Mouse (Mus musculus): ENCODE measurements around the gene Imp3. TPM values are rescaled to one million over a fixed set of nuclear protein-coding genes. Genes with fewer than 3 reads are reported as not detected.
A peak's percentile ranks its signal among the peaks of the same experiment; 100 is the strongest.
"Not testable (repeated sequence)": the region's sequence is repeated elsewhere in the genome, so short reads cannot be mapped to it uniquely, and the experiment has no call there.

Imp3 gene
- polyA plus RNA-seq, 1 experiment: 101 TPM

DNA sequence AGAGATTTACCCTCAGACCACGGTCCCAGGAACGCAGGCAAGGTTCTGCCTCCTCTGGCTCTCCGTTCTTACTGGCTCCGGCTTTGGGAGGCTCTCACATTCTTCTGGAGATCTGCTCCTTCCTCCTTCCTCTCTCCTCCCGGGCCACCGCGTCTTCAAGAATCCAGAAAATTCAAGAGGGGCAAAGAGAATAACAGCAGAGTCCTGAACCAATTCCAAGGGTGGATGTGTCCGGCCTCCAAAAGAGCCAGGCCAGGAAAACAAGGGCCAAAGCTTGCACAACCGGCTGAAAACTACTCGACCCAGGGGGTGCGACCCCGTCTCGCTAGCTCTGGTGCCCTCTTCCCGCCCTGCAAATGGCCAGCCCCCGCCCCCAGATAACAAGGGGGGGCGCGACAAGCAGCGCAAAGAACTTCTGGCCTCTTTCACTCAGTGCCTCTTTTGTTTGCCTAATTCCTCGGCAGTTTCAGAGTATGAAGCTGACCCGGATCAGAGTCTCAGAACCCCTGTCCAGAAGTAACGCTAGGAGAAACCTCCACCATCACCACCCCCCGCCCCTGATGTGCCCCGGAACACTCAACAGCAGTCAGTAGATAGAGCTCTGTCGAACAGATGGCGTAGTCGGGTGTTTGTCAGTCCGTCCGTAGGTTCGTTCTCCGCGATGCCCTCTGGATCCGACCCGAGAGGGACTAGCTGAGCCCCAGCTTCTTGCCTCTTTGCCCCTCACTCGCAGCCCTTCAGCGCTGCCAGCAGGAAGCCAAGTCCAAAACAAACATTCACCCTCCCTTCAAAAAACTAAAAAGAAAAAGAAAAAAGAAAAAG, 9.9 kb upstream of the Imp3 start:
- Histone ChIP-seq H3K9me3 (replicated peaks; ENCODE audit: control insufficient read depth, insufficient read depth, low read length, poor library complexity, severe bottlenecking) (no peaks in the 10 kb centered on the region), H3K27ac (ENCODE audit: insufficient read depth, low read length) (no peak overlapping the region)
- TF ChIP-seq EP300 (IDR thresholded peaks at IDR 0.05; ENCODE audit: insufficient read depth, low read depth, low read length) (no peak), POLR2A (IDR thresholded peaks at IDR 0.05; ENCODE audit: insufficient read depth, low read length) (no peak), CTCF (IDR thresholded peaks at IDR 0.05; ENCODE audit: low read depth, low read length) (no peak)

DNA sequence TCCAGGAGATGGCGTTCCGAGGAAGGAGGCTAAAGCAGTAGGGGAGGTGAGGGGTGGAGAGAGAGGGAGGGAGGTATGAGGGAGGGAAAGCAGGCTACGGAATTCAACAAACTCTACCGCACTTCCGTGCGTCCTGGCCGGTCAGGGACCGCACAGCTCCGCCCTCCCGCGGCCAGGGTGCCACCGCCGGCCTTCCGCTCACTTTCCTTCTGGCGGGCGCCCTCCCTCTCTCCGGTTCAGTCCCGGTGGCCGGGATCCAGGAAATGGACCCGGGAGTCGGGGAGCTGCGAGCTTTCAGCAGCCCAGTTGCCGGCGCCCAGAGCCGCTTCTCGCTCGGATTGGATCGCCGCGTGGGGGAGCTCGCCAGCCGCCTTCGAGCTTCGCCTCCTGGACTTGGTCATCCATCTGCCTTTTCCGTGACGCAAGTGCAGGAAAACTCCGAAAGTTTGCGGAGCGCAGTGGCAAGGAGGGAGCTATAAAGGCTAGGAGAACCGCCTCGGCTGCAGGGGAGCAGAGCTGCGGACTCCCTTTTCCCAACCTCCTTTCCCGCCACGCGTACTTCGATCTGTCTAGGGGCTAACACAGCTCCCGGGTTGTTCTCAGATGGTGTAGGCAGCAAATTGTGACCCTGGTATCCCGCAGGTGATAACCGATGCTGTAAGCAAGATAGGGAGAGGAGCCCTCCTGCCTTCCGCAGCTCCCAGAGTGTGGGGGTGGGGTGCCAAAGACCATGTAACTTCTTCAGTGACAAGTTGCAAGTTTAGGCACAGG, 9.0 kb upstream of the Imp3 start, which contains the start of gene Snx33:
Gene Snx33, minus strand, starts transcription at position 331 of the 771 bp plus-strand sequence.
- no peaks in the 10 kb centered on the region for H3K36me3 ChIP-seq (ENCODE audit: control insufficient read depth, insufficient read depth, low read length, poor library complexity, severe bottlenecking)
- peaks cover 3% of the 10 kb centered on the region for H3K4me1 ChIP-seq (ENCODE audit: control insufficient read depth, insufficient read depth, low read length)
- 0 out of 2 replicates have a peak within 1 kb of the TSS, but pooled peaks have one; percentile 31 for H3K27ac ChIP-seq (ENCODE audit: insufficient read depth, low read length)
- no peaks in the 10 kb centered on the region for H3K9me3 ChIP-seq (replicated peaks; ENCODE audit: control insufficient read depth, insufficient read depth, low read length, poor library complexity, severe bottlenecking)
- TF ChIP-seq POLR2A (IDR thresholded peaks at IDR 0.05; ENCODE audit: insufficient read depth, low read length): no peak
- peak; percentile 26 for TF ChIP-seq CTCF (IDR thresholded peaks at IDR 0.05; ENCODE audit: low read depth, low read length)
- peak within 1 kb of the TSS; percentile 76 for H3K9ac ChIP-seq (ENCODE audit: low read depth, poor library complexity, severe bottlenecking)
- peak within 1 kb of the TSS; percentile 79 for H3K4me3 ChIP-seq (ENCODE audit: low read depth, low read length)
- H3K27me3 ChIP-seq (ENCODE audit: control insufficient read depth, insufficient read depth, low read length, poor library complexity, severe bottlenecking): no peaks in the 10 kb centered on the region

More for the DNA sequence above, 9.9 kb upstream of the Imp3 start:
- Histone ChIP-seq H3K4me1 (ENCODE audit: control insufficient read depth, insufficient read depth, low read length) (peaks cover 3% of the 10 kb centered on the region), H3K4me3 (ENCODE audit: low read depth, low read length) (peak overlapping the region; percentile 79), H3K36me3 (ENCODE audit: control insufficient read depth, insufficient read depth, low read length, poor library complexity, severe bottlenecking) (no peaks in the 10 kb centered on the region), H3K27me3 (ENCODE audit: control insufficient read depth, insufficient read depth, low read length, poor library complexity, severe bottlenecking) (no peaks in the 10 kb centered on the region), H3K9ac (ENCODE audit: low read depth, poor library complexity, severe bottlenecking) (peak overlapping the region; percentile 76)

DNA sequence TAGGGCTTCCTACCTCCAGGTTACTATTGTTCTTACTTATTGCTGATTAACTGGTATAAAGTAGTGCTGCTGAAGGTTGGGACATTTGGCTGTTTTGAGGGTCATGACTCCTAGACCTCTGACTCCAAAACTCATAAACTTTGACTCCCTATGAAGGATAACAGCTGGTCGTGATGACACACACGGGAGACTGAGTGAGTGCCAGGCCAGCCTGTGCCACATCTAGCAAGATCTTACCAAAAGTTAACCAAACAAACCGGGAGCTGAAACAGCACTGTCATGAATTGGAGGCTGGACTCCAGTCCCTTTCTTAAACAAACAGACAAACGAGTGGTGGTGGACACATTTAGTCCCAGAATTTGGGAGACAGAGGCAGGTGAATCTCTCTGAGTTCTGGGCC, 7.8 kb upstream of the Imp3 start:
- no peaks in the 10 kb centered on the region for H3K27me3 ChIP-seq (ENCODE audit: control insufficient read depth, insufficient read depth, low read length, poor library complexity, severe bottlenecking)
- H3K9ac ChIP-seq (ENCODE audit: low read depth, poor library complexity, severe bottlenecking): no peak overlapping the region
- no peaks in the 10 kb centered on the region for H3K9me3 ChIP-seq (replicated peaks; ENCODE audit: control insufficient read depth, insufficient read depth, low read length, poor library complexity, severe bottlenecking)
- no peak overlapping the region for H3K27ac ChIP-seq (ENCODE audit: insufficient read depth, low read length)
- peaks cover 3% of the 10 kb centered on the region for H3K4me1 ChIP-seq (ENCODE audit: control insufficient read depth, insufficient read depth, low read length)
- TF ChIP-seq CTCF (IDR thresholded peaks at IDR 0.05; ENCODE audit: low read depth, low read length): no peak
- no peak for TF ChIP-seq POLR2A (IDR thresholded peaks at IDR 0.05; ENCODE audit: insufficient read depth, low read length)
- no peak for TF ChIP-seq EP300 (IDR thresholded peaks at IDR 0.05; ENCODE audit: insufficient read depth, low read depth, low read length)
- H3K4me3 ChIP-seq (ENCODE audit: low read depth, low read length): no peak overlapping the region
- H3K36me3 ChIP-seq (ENCODE audit: control insufficient read depth, insufficient read depth, low read length, poor library complexity, severe bottlenecking): no peaks in the 10 kb centered on the region

DNA sequence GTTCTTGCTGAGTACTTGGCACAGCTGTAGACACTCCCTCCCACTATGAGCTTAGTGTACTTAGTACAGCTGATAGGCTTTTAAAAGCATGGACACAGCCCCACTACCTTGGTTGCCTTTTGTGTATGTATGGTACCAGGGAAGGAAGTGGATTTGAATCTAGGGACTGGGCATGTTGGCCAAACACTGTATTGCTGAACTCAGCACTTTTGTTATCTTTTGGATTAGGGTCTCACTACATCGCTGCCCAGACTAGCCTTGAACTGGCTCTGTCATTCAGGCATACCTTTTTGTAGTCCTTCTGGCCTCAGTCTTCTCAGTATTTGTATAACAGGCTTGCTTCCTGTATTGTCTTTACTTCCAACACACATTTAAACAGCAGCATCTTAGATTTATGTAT, 6.7 kb upstream of the Imp3 start:
- H3K36me3 ChIP-seq (ENCODE audit: control insufficient read depth, insufficient read depth, low read length, poor library complexity, severe bottlenecking): no peaks in the 10 kb centered on the region
- H3K9ac ChIP-seq (ENCODE audit: low read depth, poor library complexity, severe bottlenecking): no peak overlapping the region
- H3K9me3 ChIP-seq (replicated peaks; ENCODE audit: control insufficient read depth, insufficient read depth, low read length, poor library complexity, severe bottlenecking): no peaks in the 10 kb centered on the region
- H3K27ac ChIP-seq (ENCODE audit: insufficient read depth, low read length): no peak overlapping the region
- TF ChIP-seq CTCF (IDR thresholded peaks at IDR 0.05; ENCODE audit: low read depth, low read length) (no peak), POLR2A (IDR thresholded peaks at IDR 0.05; ENCODE audit: insufficient read depth, low read length) (no peak), EP300 (IDR thresholded peaks at IDR 0.05; ENCODE audit: insufficient read depth, low read depth, low read length) (no peak)
- peaks cover 3% of the 10 kb centered on the region for H3K4me1 ChIP-seq (ENCODE audit: control insufficient read depth, insufficient read depth, low read length)
- no peak overlapping the region for H3K4me3 ChIP-seq (ENCODE audit: low read depth, low read length)
- no peaks in the 10 kb centered on the region for H3K27me3 ChIP-seq (ENCODE audit: control insufficient read depth, insufficient read depth, low read length, poor library complexity, severe bottlenecking)

DNA sequence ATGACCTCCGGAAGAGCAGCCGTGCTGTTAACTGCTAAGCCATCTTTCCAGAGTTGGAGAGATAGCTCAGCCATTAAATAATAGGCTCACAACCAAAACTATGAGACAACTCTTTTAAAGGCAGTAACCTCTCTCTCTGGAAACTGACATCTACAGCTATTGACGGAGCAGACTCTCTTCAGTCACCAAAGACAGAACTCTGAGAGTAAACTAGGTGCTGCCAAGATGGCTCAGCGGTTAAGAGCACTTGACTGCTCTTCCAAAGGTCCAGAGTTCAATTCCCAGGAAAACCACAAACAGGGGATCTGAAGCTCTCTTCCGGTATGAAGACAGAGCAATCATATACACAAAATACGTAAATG, 433 bp upstream of the Imp3 start:
- TF ChIP-seq POLR2A (IDR thresholded peaks at IDR 0.05; ENCODE audit: insufficient read depth, low read length) (no peak), EP300 (IDR thresholded peaks at IDR 0.05; ENCODE audit: insufficient read depth, low read depth, low read length) (no peak), CTCF (IDR thresholded peaks at IDR 0.05; ENCODE audit: low read depth, low read length) (no peak)
- Histone ChIP-seq H3K27me3 (ENCODE audit: control insufficient read depth, insufficient read depth, low read length, poor library complexity, severe bottlenecking) (no peaks in the 10 kb centered on the region), H3K36me3 (ENCODE audit: control insufficient read depth, insufficient read depth, low read length, poor library complexity, severe bottlenecking) (no peaks in the 10 kb centered on the region), H3K27ac (ENCODE audit: insufficient read depth, low read length) (no peak overlapping the region), H3K9ac (ENCODE audit: low read depth, poor library complexity, severe bottlenecking) (peak overlapping the region; percentile 65), H3K4me3 (ENCODE audit: low read depth, low read length) (peak overlapping the region; percentile 81), H3K4me1 (ENCODE audit: control insufficient read depth, insufficient read depth, low read length) (no peaks in the 10 kb centered on the region), H3K9me3 (replicated peaks; ENCODE audit: control insufficient read depth, insufficient read depth, low read length, poor library complexity, severe bottlenecking) (no peaks in the 10 kb centered on the region)

DNA sequence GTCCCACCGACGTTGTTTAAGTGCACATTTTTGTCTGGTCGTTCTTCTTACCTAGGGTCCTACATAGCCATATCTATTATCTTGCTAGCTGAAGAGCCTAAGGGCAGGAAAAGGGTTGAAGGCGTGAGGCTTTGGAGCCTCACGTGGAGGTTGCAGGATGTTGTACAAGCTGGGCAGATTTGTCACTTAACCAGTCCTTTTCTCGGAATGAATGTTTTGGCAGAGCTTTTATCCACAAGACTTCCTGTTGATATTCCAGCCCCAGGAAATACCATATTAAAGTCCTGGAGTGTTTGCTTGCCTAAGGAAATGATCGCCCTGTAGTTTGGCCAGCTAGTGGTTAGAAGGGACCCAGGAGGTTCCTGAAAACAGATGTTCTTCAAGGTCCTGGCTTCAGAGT, 1.1 kb downstream of the Imp3 start:
- H3K4me1 ChIP-seq (ENCODE audit: control insufficient read depth, insufficient read depth, low read length): no peaks in the 10 kb centered on the region
- peak overlapping the region; percentile 51 for H3K9ac ChIP-seq (ENCODE audit: low read depth, poor library complexity, severe bottlenecking)
- no peaks in the 10 kb centered on the region for H3K27me3 ChIP-seq (ENCODE audit: control insufficient read depth, insufficient read depth, low read length, poor library complexity, severe bottlenecking)

DNA sequence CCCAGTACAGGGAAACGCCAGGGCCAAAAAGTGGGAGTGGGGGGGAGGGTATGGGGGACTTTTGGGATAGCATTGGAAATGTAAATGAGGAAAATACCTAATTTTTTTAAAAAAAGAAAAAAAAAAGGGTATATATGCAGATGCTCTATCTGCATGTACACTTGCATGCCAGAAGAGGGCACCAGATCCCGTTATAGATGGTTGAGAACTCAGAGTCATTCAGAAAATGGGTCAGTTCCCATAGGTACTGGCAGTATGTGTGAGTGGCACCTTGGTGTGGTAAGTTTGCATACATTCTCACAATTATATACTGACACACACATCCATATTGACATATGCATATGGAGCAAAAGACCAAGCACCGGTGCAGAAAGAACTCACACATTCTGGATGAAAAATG, 10.2 kb downstream of the Imp3 start:
- not testable (repeated sequence) for H3K4me3 ChIP-seq (ENCODE audit: low read depth, low read length); H3K27ac ChIP-seq (ENCODE audit: insufficient read depth, low read length); H3K36me3 ChIP-seq (ENCODE audit: control insufficient read depth, insufficient read depth, low read length, poor library complexity, severe bottlenecking); H3K27me3 ChIP-seq (ENCODE audit: control insufficient read depth, insufficient read depth, low read length, poor library complexity, severe bottlenecking); H3K9me3 ChIP-seq (replicated peaks; ENCODE audit: control insufficient read depth, insufficient read depth, low read length, poor library complexity, severe bottlenecking); H3K4me1 ChIP-seq (ENCODE audit: control insufficient read depth, insufficient read depth, low read length); H3K9ac ChIP-seq (ENCODE audit: low read depth, poor library complexity, severe bottlenecking)

More for the DNA sequence above, 1.1 kb downstream of the Imp3 start:
- TF ChIP-seq POLR2A (IDR thresholded peaks at IDR 0.05; ENCODE audit: insufficient read depth, low read length) (no peak), EP300 (IDR thresholded peaks at IDR 0.05; ENCODE audit: insufficient read depth, low read depth, low read length) (no peak), CTCF (IDR thresholded peaks at IDR 0.05; ENCODE audit: low read depth, low read length) (no peak)
- Histone ChIP-seq H3K36me3 (ENCODE audit: control insufficient read depth, insufficient read depth, low read length, poor library complexity, severe bottlenecking) (no peaks in the 10 kb centered on the region), H3K4me3 (ENCODE audit: low read depth, low read length) (peak overlapping the region; percentile 91), H3K9me3 (replicated peaks; ENCODE audit: control insufficient read depth, insufficient read depth, low read length, poor library complexity, severe bottlenecking) (no peaks in the 10 kb centered on the region), H3K27ac (ENCODE audit: insufficient read depth, low read length) (no peak overlapping the region)

DNA sequence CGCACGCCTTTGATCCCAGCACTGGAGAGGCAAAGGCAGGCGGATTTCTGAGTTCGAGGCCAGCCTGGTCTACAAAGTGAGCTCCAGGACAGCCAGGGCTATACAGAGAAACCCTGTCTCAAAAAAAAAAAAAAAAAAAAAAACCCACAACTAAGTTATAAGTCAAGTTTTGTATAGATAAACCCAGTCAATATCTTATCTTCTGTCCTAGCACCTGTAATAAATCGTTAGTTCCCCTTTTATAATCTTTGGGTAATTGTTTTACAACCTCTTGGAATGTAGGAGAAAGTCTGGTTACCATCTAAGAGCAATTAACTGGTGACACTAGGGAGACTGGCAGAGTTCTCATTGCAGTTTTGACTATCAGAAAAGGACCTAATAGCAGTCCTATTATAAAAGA, 11.4 kb downstream of the Imp3 start:
- not testable (repeated sequence) for H3K4me3 ChIP-seq (ENCODE audit: low read depth, low read length); H3K9me3 ChIP-seq (replicated peaks; ENCODE audit: control insufficient read depth, insufficient read depth, low read length, poor library complexity, severe bottlenecking); H3K27ac ChIP-seq (ENCODE audit: insufficient read depth, low read length); H3K9ac ChIP-seq (ENCODE audit: low read depth, poor library complexity, severe bottlenecking); H3K36me3 ChIP-seq (ENCODE audit: control insufficient read depth, insufficient read depth, low read length, poor library complexity, severe bottlenecking); H3K27me3 ChIP-seq (ENCODE audit: control insufficient read depth, insufficient read depth, low read length, poor library complexity, severe bottlenecking); H3K4me1 ChIP-seq (ENCODE audit: control insufficient read depth, insufficient read depth, low read length)

Data from ES-Bruce4 (cell line).